Mouse (Mus musculus): ENCODE data around the gene Gm7361. TPM values are rescaled to one million over a fixed set of nuclear protein-coding genes. Genes with fewer than 3 reads are reported as not detected.
A peak's percentile ranks its signal among the peaks of the same experiment; 100 is the strongest.
"Not testable (repeated sequence)": the region's sequence is repeated elsewhere in the genome, so short reads cannot be mapped to it uniquely, and the experiment has no call there.

Gm7361 gene
- total RNA-seq (2021): under 1 TPM in 1 of 2 experiments, not detected in 1; 0.34 TPM

- DNase-seq (ENCODE audit: extremely low spot score in 1 of 2, low spot score in 2 of 2); intact Hi-C loops (cut with DNase I): not testable (repeated sequence)
Observed at GRCm38 (mm10) chr5:26257391-26257790, at the start of gene Gm7361. Gene Gm7361, plus strand, starts transcription at chr5:26257691.

GRCm38 (mm10) chr5:26211030-26211429 is 46.5 kb upstream of the Gm7361 start:
- intact Hi-C loops (cut with DNase I): no loop called here
- no peak for DNase-seq (ENCODE audit: extremely low spot score in 1 of 2, low spot score in 2 of 2)

- intact Hi-C loops (cut with DNase I): no loop called here
- no peak for DNase-seq (ENCODE audit: extremely low spot score in 1 of 2, low spot score in 2 of 2)
Observed at GRCm38 (mm10) chr5:26222076-26222475, 35.4 kb upstream of the Gm7361 start.

- DNase-seq (ENCODE audit: extremely low spot score in 1 of 2, low spot score in 2 of 2); intact Hi-C loops (cut with DNase I): not testable (repeated sequence)
Observed at GRCm38 (mm10) chr5:26266656-26267055, 9.2 kb downstream of the Gm7361 start.

GRCm38 (mm10) chr5:26280361-26280760 is 22.9 kb downstream of the Gm7361 start:
- DNase-seq (ENCODE audit: extremely low spot score in 1 of 2, low spot score in 2 of 2): no peak
- intact Hi-C loops (cut with DNase I): loop anchor here (5.0 to 10.0 kb wide), 2 partner anchors 594 to 757 kb away; no protein-coding TSS in a partner anchor

GRCm38 (mm10) chr5:26281717-26282116 is 24.2 kb downstream of the Gm7361 start:
- DNase-seq (ENCODE audit: extremely low spot score in 1 of 2, low spot score in 2 of 2): no peak
- intact Hi-C loops (cut with DNase I): loop anchor here (5.0 to 10.0 kb wide), 2 partner anchors 593 to 756 kb away; no protein-coding TSS in a partner anchor

GRCm38 (mm10) chr5:26282282-26282681 is 24.8 kb downstream of the Gm7361 start:
- intact Hi-C loops (cut with DNase I): loop anchor here (5.0 to 10.0 kb wide), 2 partner anchors 593 to 755 kb away; no protein-coding TSS in a partner anchor
- peak; percentile 49 to 62 for DNase-seq (ENCODE audit: extremely low spot score in 1 of 2, low spot score in 2 of 2)

GRCm38 (mm10) chr5:26283399-26283798 is 25.9 kb downstream of the Gm7361 start:
- no peak for DNase-seq (ENCODE audit: extremely low spot score in 1 of 2, low spot score in 2 of 2)
- intact Hi-C loops (cut with DNase I): loop anchor here (5.0 to 10.0 kb wide), 2 partner anchors 591 to 754 kb away; no protein-coding TSS in a partner anchor

- no peak for DNase-seq (ENCODE audit: extremely low spot score in 1 of 2, low spot score in 2 of 2)
- intact Hi-C loops (cut with DNase I): no loop called here
Observed at GRCm38 (mm10) chr5:26291621-26292020, 34.1 kb downstream of the Gm7361 start.

- intact Hi-C loops (cut with DNase I): no loop called here
- no peak for DNase-seq (ENCODE audit: extremely low spot score in 1 of 2, low spot score in 2 of 2)
Observed at GRCm38 (mm10) chr5:26293258-26293657, 35.8 kb downstream of the Gm7361 start.

Other genes with a start within 250 kb of the Gm7361 start
- gene Gm5862, start 234.8 kb upstream of the Gm7361 start, total RNA-seq (2021): not detected
- not detected for gene Speer4a, start 218.1 kb upstream of the Gm7361 start, total RNA-seq (2021)
- not detected for gene Gm7347, start 199.1 kb upstream of the Gm7361 start, total RNA-seq (2021)
- gene Gm10471, start 168.4 kb upstream of the Gm7361 start, total RNA-seq (2021): not detected
- not detected for gene 5031410I06Rik, start 152.3 kb upstream of the Gm7361 start, total RNA-seq (2021)
- gene Gm10220, start 136.3 kb upstream of the Gm7361 start, total RNA-seq (2021): not detected